Mouse (Mus musculus) liver, postnatal 0 days (tissue): ENCODE results near the gene Cav1.

ENCODE experiments used
- CTCF ChIP-seq: sonication (generic); IDR thresholded peaks from 2 replicates; pipeline ENCODE4 v1.5.1; 2016; ENCODE audit warnings: antibody characterized with exemption, low read depth
- EP300 ChIP-seq: IDR thresholded peaks from 2 replicates; pipeline ENCODE4 v1.6.1; 2016; ENCODE audit warnings: antibody characterized with exemption, low read depth, mild to moderate bottlenecking

DNA sequence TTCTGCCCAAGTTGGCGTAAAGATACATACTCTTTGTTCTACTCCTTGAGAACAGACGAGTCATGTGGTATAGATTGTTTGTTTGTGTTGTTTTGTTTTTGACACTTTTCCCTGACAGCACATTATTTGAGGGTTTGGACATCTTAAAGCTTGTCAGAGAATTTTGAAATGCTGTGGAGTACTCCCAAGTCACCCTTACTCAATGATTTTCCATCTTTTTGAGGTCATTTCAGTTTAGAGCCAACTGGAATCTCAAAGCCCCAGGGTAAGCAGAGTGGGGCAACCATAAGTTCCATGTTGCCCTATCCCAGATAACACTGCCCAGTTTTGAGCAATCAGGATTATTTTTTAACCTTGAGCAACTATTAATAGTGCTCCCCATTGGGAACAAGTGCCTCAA is 8.1 kb downstream of the Cav1 start:
- no peak for TF ChIP-seq CTCF
- TF ChIP-seq EP300 = no peak
